8 mouse cellular contexts compared by ENCODE assay signal in the genomic region with DNA sequence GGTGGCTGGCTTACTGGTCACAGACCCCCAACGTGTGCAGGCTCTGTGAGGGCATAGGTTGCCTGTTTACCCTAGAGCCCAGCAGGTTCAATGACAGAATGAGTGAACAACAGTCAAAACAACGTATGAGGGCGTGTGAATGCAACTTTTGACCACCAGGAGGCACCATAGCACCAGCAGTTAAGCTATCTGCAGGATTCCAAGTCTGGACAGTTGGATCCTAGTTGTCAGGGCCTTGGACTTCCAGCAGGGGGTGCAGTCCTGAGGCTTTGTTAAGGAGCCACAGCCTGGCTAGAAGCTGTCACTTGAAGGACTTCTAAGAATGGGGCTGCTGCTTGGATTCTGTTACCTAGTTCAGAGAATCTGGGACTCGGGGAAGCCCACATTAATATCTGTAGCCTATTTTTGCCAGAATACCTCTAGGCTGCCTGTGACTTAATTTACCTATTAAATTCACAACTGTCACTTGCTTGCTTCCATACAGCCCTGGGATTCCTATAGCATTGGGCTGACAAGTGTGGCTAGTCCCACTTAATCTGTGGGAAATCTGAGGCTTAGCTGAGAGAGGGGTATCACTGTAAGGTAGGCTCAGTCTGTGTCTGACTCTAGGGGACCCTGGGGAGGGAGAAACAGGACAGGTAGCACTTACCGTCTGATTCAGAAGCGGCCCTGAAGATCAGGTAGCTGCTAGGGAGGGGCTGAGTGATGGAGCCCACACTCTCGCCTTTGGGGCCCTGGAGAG. TPM values are rescaled to one million over a fixed set of nuclear protein-coding genes. Genes with fewer than 3 reads are reported as not detected.
DNase-seq lines count a peak whose midpoint lies in the region; ATAC-seq lines count a peak whose summit lies in the region.

No protein-coding gene starts in this region.

- no peaks in the 10 kb centered on the region for H3K9me3 ChIP-seq in hindbrain, embryonic 14.5 days (ENCODE audit: control insufficient read depth, low read length)

- H3K36me3 ChIP-seq in hindbrain, embryonic 14.5 days (replicated peaks; ENCODE audit: control insufficient read depth, insufficient read depth), result peaks cover 73% of the 10 kb centered on the region

- H3K9ac ChIP-seq in hindbrain, embryonic 14.5 days, result no peak overlapping the region

- ATAC-seq in hindbrain, embryonic 14.5 days (ENCODE audit: low FRiP score), result peak; percentile 84

- H3K27ac ChIP-seq in hindbrain, embryonic 14.5 days, result no peak overlapping the region

- H3K4me3 ChIP-seq in hindbrain, embryonic 14.5 days (replicated peaks; ENCODE audit: low read length), result no peak overlapping the region

- no peak overlapping the region for H3K4me2 ChIP-seq in hindbrain, embryonic 14.5 days (replicated peaks)

- peak; percentile 95 for DNase-seq in R1 (ENCODE audit: low read depth, low spot score)
- DNase-seq in cerebellum, postnatal 14 days, result peak; percentile 96 to 99
- peak; percentile 88 to 94 for DNase-seq in frontal cortex, postnatal 25 days (ENCODE audit: low spot score in 2 of 2)
- DNase-seq in hindbrain, embryonic 14.5 days (ENCODE audit: low spot score), result peak; percentile 96
- peak; percentile 80 to 98 for DNase-seq in layer of hippocampus, postnatal 25 days (ENCODE audit: extremely low spot score in 1 of 2, low spot score in 1 of 2)
- DNase-seq in lung, postnatal 36 days, result peak; percentile 97
- DNase-seq in retina, postnatal 7 days (ENCODE audit: low read depth, low spot score), result peak; percentile 93
- peak; percentile 84 to 88 for DNase-seq in urinary bladder, adult 18-20 months (ENCODE audit: low spot score in 2 of 2)

- WGBS in hindbrain, embryonic 14.5 days, result 35% methylated on average over 7 of the region's 7 CpGs

- H3K4me1 ChIP-seq in hindbrain, embryonic 14.5 days (replicated peaks; ENCODE audit: control insufficient read depth, insufficient read depth, low read length), result no peaks in the 10 kb centered on the region

- no peaks in the 10 kb centered on the region for H3K27me3 ChIP-seq in hindbrain, embryonic 14.5 days (ENCODE audit: control insufficient read depth, insufficient read depth, low read length)

RNA-seq across cellular contexts. Expression of gene Tnfrsf23, which starts 21.2 kb away (rescaled TPM):
- polyA plus RNA-seq in hindbrain, embryonic 14.5 days (2014; fragmentation: Nextera tagmentation; extraction: Ambion mirVana), result 0.64 and 0.80 TPM in 2 replicates
- total RNA-seq in layer of hippocampus, postnatal 25 days (2021), result 1 to 10 TPM; 1.1 TPM

RNA-seq across cellular contexts. Expression of gene Osbpl5, which starts 49.9 kb away (rescaled TPM):
- 35.0 and 38.1 TPM in 2 replicates for polyA plus RNA-seq in hindbrain, embryonic 14.5 days (2014; fragmentation: Nextera tagmentation; extraction: Ambion mirVana)
- total RNA-seq in layer of hippocampus, postnatal 25 days (2021), result 10 to 100 TPM; 21.6 to 33.6 TPM

RNA-seq across cellular contexts. Expression of gene Tnfrsf22, which starts 57.4 kb away (rescaled TPM):
- 3.1 and 4.7 TPM in 2 replicates for polyA plus RNA-seq in hindbrain, embryonic 14.5 days (2014; fragmentation: Nextera tagmentation; extraction: Ambion mirVana)
- total RNA-seq in layer of hippocampus, postnatal 25 days (2021), result 1 to 10 TPM; 2.2 to 2.3 TPM

RNA-seq across cellular contexts. Expression of gene Mrgprg, which starts 59.9 kb away (rescaled TPM):
- not detected in 2 replicates for polyA plus RNA-seq in hindbrain, embryonic 14.5 days (2014; fragmentation: Nextera tagmentation; extraction: Ambion mirVana)
- total RNA-seq in layer of hippocampus, postnatal 25 days (2021), result not detected
